Comparison of ENCODE assay signal across 22 mouse cellular contexts in genomic region chr1:154286080-154286479, GRCm38 (mm10).
DNase-seq lines count a peak whose midpoint lies in the region; ATAC-seq and TF ChIP-seq lines count a peak whose summit lies in the region.
"Had no signal": no experiment of that assay in that cellular context is flagged by ENCODE, and none has a peak within 500 bp of the region (broad histone marks: within the 10 kb centered on the region; RNA-seq: fewer than 3 reads in every experiment).

No protein-coding gene starts in this region.

- no peak for ATAC-seq in heart, embryonic 12.5 days (ENCODE audit: insufficient number of reproducible peaks, low FRiP score)
- ATAC-seq: forebrain, embryonic 14.5 days; liver, postnatal 0 days; lung, postnatal 0 days; midbrain, embryonic 15.5 days had no signal

- no peaks in the 10 kb centered on the region for H3K9me3 ChIP-seq in heart, embryonic 12.5 days (replicated peaks)
- H3K9me3 ChIP-seq: embryonic facial prominence, embryonic 15.5 days; hindbrain, embryonic 12.5 days; kidney, embryonic 15.5 days; limb, embryonic 12.5 days; midbrain, embryonic 15.5 days; neural tube, embryonic 12.5 days had no signal

- no peak for TF ChIP-seq CTCF in left cerebral cortex, adult 2 months (IDR thresholded peaks at IDR 0.05)

- no peaks in the 10 kb centered on the region for H3K36me3 ChIP-seq in heart, embryonic 12.5 days
- H3K36me3 ChIP-seq: embryonic facial prominence, embryonic 15.5 days; hindbrain, embryonic 12.5 days; kidney, embryonic 15.5 days; limb, embryonic 12.5 days; midbrain, embryonic 15.5 days; neural tube, embryonic 12.5 days had no signal

- peaks cover 5% of the 10 kb centered on the region for H3K4me1 ChIP-seq in heart, embryonic 12.5 days (replicated peaks)
- H3K4me1 ChIP-seq: embryonic facial prominence, embryonic 15.5 days; hindbrain, embryonic 12.5 days; kidney, embryonic 15.5 days; limb, embryonic 12.5 days; midbrain, embryonic 15.5 days; neural tube, embryonic 12.5 days had no signal

- DNase-seq in cerebellum, adult 9-10 months, result peak; percentile 25
- DNase-seq in cerebellum, postnatal 4 days (ENCODE audit: low spot score in 2 of 2), result no peak
- DNase-seq in layer of hippocampus, adult 11-12 months (ENCODE audit: low spot score), result peak; percentile 12
- no peak for DNase-seq in layer of hippocampus, adult 9-10 months (ENCODE audit: low spot score)
- DNase-seq in brain, adult 2 months (ENCODE audit: low read depth, low spot score), result peak; percentile 76
- no peak for DNase-seq in left cerebral cortex, adult 2 months (ENCODE audit: extremely low spot score in 1 of 2, low spot score in 2 of 2)
- DNase-seq: adrenal gland, postnatal 25 days; kidney, adult 11 months; kidney, postnatal 36 days; liver, postnatal 0 days; thymus, postnatal 14 days had no signal

- H3K9ac ChIP-seq in heart, embryonic 12.5 days, result no peak overlapping the region
- H3K9ac ChIP-seq: embryonic facial prominence, embryonic 15.5 days; hindbrain, embryonic 12.5 days; kidney, embryonic 15.5 days; limb, embryonic 12.5 days; liver, postnatal 0 days; midbrain, embryonic 15.5 days; neural tube, embryonic 12.5 days had no signal

- H3K27ac ChIP-seq in left cerebral cortex, adult 2 months, result peak overlapping the region; percentile 81
- H3K27ac ChIP-seq in heart, embryonic 12.5 days (ENCODE audit: poor library complexity, severe bottlenecking), result no peak overlapping the region
- H3K27ac ChIP-seq: embryonic facial prominence, embryonic 15.5 days; hindbrain, embryonic 12.5 days; kidney, embryonic 15.5 days; limb, embryonic 12.5 days; macrophage; midbrain, embryonic 15.5 days; neural tube, embryonic 12.5 days had no signal

- no peaks in the 10 kb centered on the region for H3K27me3 ChIP-seq in heart, embryonic 12.5 days (replicated peaks)
- H3K27me3 ChIP-seq: embryonic facial prominence, embryonic 15.5 days; hindbrain, embryonic 12.5 days; kidney, embryonic 15.5 days; limb, embryonic 12.5 days; midbrain, embryonic 15.5 days; neural tube, embryonic 12.5 days had no signal

- 56% methylated on average over 4 of the region's 4 CpGs for WGBS in heart, embryonic 12.5 days

- no peak overlapping the region for H3K4me2 ChIP-seq in heart, embryonic 12.5 days
- H3K4me2 ChIP-seq: embryonic facial prominence, embryonic 15.5 days; hindbrain, embryonic 12.5 days; kidney, embryonic 15.5 days; limb, embryonic 12.5 days; liver, embryonic 11.5 days; midbrain, embryonic 15.5 days; neural tube, embryonic 12.5 days had no signal

- H3K4me3 ChIP-seq in left cerebral cortex, adult 2 months, result no peak overlapping the region
- H3K4me3 ChIP-seq in heart, embryonic 12.5 days, result no peak overlapping the region
- H3K4me3 ChIP-seq: embryonic facial prominence, embryonic 15.5 days; hindbrain, embryonic 12.5 days; kidney, embryonic 15.5 days; limb, embryonic 12.5 days; midbrain, embryonic 15.5 days; neural tube, embryonic 12.5 days had no signal

- intact Hi-C loops in left cerebral cortex, adult 2 months (cut with DNase I), result loop anchor here (10.0 kb wide), 1 partner anchor 329 kb away; no protein-coding TSS in a partner anchor

Comparison
In these comparisons a context has a peak if more than half of its experiments do, and no peak if none do; other contexts are left out.
1. DNase-seq: peak in cerebellum, adult 9-10 months (single experiment), layer of hippocampus, adult 11-12 months (single experiment) and brain, adult 2 months (single experiment); none in cerebellum, postnatal 4 days (0 of 2), layer of hippocampus, adult 9-10 months (single experiment) and left cerebral cortex, adult 2 months (0 of 2).